Mouse (Mus musculus) B cell, adult 2 months (primary cell): Measurements from ENCODE around the gene Otof.
A peak's percentile ranks its signal among the peaks of the same experiment; 100 is the strongest.

Experiments used
- DNase-seq, 2 experiments: peaks; one replicate each; pipeline ENCODE4 v3.0.0; 2022

The Otof gene

GRCm38 (mm10) chr5:30423121-30423520, 38.6 kb downstream of the Otof start:
- no peak for DNase-seq

DNA sequence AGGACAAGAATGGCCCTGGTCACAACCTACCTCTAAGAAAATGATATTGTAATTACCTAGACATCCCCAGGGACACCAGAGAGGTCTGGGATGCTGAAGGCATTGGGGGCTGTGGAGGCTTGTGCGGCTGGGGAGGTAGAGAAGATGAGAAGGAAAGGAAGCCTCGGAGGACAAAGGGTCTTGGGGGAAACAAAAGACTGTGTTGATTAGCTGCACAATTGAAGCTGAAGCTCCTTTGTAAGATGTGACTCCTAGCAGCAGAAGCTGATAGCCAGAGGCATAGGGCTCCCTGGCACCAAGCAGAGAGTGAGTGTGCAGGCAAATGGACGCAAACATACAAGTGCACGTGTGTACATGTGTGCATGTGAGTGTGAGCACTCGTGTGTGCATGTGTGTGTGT, 45.1 kb downstream of the Otof start:
- no peak for DNase-seq

- no peak for DNase-seq
Observed at GRCm38 (mm10) chr5:30415876-30416275, 45.9 kb downstream of the Otof start.

GRCm38 (mm10) chr5:30415381-30415780, 46.4 kb downstream of the Otof start:
- no peak for DNase-seq

DNA sequence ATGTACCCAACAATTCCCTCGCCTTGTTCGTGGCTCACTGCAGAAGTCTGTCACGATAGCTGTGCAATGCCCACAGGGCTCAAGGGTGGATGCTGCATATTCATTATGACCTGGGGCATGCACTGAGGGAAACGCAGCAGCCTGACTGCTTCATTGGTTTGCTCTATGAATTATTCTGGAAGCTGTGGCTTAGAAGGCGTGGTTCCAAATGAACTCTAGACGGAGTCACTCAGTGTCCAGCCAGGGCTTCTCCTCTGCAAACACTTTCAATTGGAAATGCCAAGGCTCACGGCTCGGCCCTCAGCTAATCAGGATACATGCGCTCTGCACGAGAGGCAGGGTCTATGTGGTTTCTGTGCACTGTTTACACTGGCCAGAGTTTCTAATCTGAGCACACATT, 50.2 kb downstream of the Otof start:
- DNase-seq: no peak

DNA sequence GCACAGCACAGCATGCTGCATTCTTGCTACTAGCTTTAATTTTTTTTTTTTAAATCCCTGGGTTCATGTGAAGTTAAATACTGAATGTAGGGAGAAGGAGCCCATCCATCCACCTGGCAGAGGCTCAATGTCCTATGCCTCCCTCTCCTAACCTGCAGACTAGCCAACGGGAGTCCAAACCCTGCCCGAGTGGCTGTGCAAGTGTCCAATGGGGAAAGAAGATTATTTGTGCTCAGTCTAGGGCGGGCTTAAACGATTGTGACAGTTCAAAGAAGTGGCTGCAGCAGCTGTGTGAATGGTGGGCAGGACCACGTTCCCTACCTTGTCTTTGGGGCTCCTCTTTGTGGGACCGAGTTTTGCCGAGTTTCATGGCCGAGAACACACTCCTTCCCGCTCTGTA, 54.9 kb downstream of the Otof start:
- DNase-seq: no peak

GRCm38 (mm10) chr5:30401165-30401564, 60.6 kb downstream of the Otof start:
- DNase-seq: no peak

DNA sequence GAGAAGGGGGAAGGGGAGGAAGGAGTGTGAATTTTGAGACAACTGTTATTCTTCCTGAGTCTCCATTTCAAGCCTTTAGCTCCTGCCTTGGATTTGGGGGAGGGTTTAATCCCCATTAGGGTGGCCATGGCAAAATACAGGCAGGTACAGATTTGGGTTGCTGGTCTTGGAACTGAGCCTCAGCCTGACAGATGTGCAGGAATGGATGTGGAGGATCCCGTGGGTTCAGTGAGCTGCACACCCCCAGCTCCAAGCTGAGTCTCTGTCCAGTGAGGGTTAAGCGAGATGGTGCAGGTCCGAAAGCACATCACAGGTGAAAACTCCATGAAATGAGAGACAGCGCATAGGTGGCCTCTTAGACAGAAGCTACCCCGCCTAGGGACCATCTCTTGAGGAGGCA, 61.2 kb downstream of the Otof start:
- no peak for DNase-seq

GRCm38 (mm10) chr5:30391473-30391872, 70.3 kb downstream of the Otof start:
- DNase-seq: peak; percentile 64 to 66

GRCm38 (mm10) chr5:30389836-30390235, 71.9 kb downstream of the Otof start:
- DNase-seq: no peak

DNA sequence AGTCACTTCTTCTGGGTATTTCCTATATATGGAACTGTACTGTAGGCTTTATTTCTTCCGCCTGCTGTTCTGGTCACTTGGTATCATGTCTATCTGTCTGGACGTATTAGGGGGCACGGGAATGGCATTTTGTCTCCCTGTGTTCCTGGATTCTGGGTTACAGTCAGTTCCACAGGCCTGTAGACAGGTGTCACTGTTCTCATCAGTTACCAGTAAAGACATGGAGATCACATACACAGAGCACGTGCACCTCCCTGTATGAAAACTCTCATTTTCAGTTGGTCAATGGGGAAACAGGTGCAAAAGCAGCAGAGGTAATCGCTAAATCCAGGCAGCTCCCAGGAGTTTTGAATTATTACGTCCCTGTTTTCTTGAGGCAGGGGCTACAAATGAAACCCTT, 74.0 kb downstream of the Otof start:
- DNase-seq: no peak

DNA sequence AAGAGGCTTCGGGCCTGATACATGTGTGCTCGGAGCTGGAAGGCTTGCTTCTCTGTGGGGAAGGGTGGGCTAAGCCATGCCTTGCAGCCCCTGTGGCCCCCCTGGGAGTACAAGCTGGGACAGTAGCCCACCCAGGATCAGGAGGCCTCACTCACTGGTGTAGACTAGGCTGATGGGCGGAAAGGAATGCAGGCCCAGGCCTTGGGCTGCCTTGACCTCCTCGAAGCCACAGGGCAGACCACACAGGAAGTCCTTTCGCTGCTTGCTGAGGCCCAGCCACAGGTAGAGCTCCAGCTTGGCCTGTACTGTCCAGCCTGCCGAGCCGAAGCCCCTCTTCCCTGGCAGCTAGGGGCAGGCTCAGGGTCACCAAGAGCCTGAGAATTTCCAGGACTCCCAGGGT, 78.9 kb downstream of the Otof start:
- no peak for DNase-seq

DNA sequence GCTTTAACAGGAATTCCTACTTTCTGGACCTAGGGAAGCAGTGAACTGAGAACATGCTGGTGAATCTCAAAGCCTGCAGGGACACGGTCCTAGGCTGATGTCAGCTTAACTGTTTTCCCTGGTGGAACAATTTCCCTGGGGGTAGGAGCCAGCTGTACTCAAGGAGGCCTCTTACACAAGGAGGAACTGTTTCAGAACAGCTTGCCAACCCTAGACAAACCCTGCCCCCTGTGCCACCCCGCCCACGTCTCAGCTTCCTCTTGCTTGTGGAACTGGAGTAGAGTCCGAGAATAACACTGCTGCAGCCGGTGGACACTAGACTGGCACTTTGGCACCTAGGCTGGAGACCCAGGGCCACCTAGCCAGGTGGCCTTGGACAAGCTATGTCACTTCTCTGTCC, 92.3 kb downstream of the Otof start:
- DNase-seq: no peak

GRCm38 (mm10) chr5:30367405-30367804, 94.3 kb downstream of the Otof start:
- no peak for DNase-seq

GRCm38 (mm10) chr5:30358436-30359099, 103.2 kb downstream of the Otof start:
- DNase-seq: no peak

DNA sequence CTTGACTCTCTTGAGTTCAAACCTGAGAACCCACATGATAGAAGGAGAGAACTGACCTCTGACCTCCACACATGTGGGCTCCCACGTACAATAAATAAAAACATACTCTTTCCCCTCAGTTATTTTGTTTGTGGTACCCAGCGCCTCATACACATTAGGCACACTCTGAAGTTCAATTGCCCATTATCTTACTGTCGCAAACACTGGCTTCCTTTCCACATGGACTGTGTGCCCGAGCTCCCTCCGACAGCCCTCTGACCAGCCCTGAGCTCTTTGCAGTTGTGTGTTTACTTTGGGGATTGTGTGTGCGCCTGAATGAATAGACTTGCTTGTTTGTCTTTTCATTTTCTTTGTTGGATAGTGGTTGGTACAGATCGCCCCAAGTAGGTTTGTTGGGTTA, 105.1 kb downstream of the Otof start:
- no peak for DNase-seq

GRCm38 (mm10) chr5:30355559-30356159, 106.1 kb downstream of the Otof start:
- DNase-seq: no peak

GRCm38 (mm10) chr5:30355114-30355513, 106.6 kb downstream of the Otof start:
- DNase-seq: no peak

- DNase-seq: no peak
Observed at GRCm38 (mm10) chr5:30353605-30354004, 108.1 kb downstream of the Otof start.

DNA sequence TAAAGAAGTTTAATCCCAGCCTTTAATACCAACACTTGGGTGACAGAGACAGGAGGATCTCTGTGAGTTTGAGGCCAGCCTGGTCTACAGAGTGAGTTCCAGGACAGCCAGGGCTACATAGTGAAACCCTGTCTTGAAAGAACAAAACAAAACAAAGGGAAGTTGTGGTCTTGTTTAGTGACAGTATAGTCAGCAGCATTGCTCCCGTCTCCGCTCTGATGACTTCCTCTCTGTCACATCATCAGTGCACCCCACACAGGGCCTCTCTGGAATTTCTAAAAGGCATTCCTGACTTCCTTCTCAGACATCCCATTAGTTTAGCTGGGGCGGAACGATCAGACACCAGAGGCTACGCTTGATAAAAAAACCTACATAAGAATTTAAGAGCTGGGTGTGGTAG, 117.8 kb downstream of the Otof start:
- DNase-seq: no peak

GRCm38 (mm10) chr5:30343107-30343506, 118.6 kb downstream of the Otof start:
- DNase-seq: peak; percentile 61 to 62

- DNase-seq: no peak
Observed at GRCm38 (mm10) chr5:30342601-30343015, 119.1 kb downstream of the Otof start.

DNA sequence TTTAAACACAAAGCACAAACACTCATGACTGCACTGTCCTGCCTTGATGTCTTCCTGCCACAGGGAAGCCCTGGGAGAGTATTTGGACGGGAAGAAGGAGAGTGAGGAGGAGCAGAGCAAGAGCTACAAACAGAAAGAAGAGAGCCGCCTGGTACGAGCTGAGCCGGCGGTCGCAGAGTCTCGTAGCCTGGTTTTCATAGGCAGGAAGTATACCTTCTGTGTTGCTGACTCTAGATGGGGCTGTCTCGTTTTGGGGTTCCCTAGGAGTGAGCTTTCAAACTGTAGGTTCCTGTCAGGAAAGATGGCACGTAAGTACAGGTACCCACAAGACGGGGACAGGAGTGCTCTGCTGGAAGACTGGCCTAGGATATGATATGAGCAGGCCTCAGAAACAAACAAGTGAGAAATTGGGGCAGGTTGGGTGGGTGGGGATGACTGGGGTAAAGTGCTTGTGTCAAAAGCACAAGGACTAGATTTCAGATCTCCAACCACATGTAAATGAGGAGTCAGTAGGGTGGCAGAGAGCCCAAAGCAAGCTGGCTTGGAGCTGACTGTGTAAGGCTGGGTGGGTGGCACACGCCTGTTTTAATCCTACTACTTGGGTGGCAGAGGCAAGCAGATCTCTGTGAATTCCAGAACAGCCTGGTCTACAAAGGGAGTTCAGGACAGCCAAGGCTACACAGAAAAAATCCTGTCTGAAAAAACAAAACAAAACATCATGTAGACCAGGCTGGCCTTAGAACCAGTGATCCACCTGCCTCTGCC, 119.9 kb downstream of the Otof start:
- DNase-seq: no peak

DNA sequence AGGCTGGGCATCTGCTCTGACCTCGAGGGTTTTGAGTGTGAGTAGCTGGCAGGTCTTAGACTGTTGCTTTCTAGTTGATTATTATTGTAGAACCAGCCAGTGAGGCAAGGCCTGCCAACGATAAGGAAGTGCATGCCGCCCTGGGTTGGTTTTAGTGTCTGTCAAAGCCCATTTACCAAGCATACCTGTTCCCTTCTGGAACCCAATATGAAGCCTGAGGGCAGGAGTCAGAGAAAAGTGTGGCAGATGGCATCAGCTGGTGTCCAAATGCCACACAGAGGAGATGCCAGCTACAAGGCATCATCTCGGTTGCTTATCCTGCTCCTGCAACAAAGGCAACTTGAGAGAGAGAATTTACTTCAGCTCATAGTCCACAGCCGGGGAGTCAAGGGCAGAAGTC, 120.9 kb downstream of the Otof start:
- DNase-seq: no peak
